Mouse (Mus musculus): Measurements from ENCODE around the gene Nod2. TPM values are rescaled to one million over a fixed set of nuclear protein-coding genes. Genes with fewer than 3 reads are reported as not detected.

Gene Nod2
- polyA plus RNA-seq, 1 experiment from 2014 or later: 0.19 TPM

- Histone ChIP-seq H3K36me3 (ENCODE audit: control insufficient read depth, insufficient read depth, low read length) (no peaks in the 10 kb centered on the region), H3K4me2 (ENCODE audit: low read depth, low read length) (no peak overlapping the region), H3K4me3 (ENCODE audit: low read depth, low read length) (no peak overlapping the region), H3K27me3 (replicated peaks; ENCODE audit: control insufficient read depth, insufficient read depth, low read length) (no peaks in the 10 kb centered on the region), H3K4me1 (ENCODE audit: control insufficient read depth, insufficient read depth, low read length) (no peaks in the 10 kb centered on the region; the same call in 1 of the 2 replicates), H3K9ac (ENCODE audit: low read depth, low read length) (no peak overlapping the region), H3K27ac (replicated peaks; ENCODE audit: low read depth, low read length) (no peak overlapping the region), H3K9me3 (ENCODE audit: control insufficient read depth, low read length) (no peaks in the 10 kb centered on the region)
- no peak for DNase-seq (ENCODE audit: low spot score)
- no peak for ATAC-seq (ENCODE audit: low read depth)
- WGBS: 72% methylated on average over 6 of the region's 6 CpGs
Measured at GRCm38 (mm10) chr8:88662401-88662821, 15.3 kb downstream of the Nod2 start.

DNA sequence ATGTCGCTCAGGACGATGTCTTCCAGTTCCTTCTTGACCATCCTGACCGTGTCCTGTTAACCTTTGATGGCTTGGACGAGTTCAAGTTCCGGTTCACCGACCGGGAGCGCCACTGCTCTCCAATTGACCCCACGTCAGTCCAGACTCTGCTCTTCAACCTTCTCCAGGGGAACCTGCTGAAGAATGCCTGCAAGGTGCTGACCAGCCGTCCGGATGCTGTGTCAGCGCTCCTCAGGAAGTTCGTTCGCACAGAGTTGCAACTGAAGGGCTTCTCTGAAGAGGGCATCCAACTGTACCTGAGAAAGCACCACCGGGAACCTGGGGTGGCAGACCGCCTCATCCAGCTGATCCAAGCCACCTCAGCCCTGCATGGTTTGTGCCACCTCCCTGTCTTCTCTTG, 17.0 kb downstream of the Nod2 start:
- Histone ChIP-seq H3K4me3 (ENCODE audit: low read depth, low read length) (no peak overlapping the region), H3K9ac (ENCODE audit: low read depth, low read length) (no peak overlapping the region), H3K9me3 (ENCODE audit: control insufficient read depth, low read length) (no peaks in the 10 kb centered on the region), H3K36me3 (ENCODE audit: control insufficient read depth, insufficient read depth, low read length) (no peaks in the 10 kb centered on the region), H3K27ac (replicated peaks; ENCODE audit: low read depth, low read length) (no peak overlapping the region), H3K27me3 (replicated peaks; ENCODE audit: control insufficient read depth, insufficient read depth, low read length) (no peaks in the 10 kb centered on the region), H3K4me1 (ENCODE audit: control insufficient read depth, insufficient read depth, low read length) (no peaks in the 10 kb centered on the region; the same call in 1 of the 2 replicates), H3K4me2 (ENCODE audit: low read depth, low read length) (no peak overlapping the region)
- DNase-seq (ENCODE audit: low spot score) (no peak), ATAC-seq (ENCODE audit: low read depth) (no peak)
- WGBS: 87% methylated on average over 16 of the region's 16 CpGs

- no peaks in the 10 kb centered on the region for H3K36me3 ChIP-seq (ENCODE audit: control insufficient read depth, insufficient read depth, low read length)
- H3K27ac ChIP-seq (replicated peaks; ENCODE audit: low read depth, low read length): no peak overlapping the region
- no peaks in the 10 kb centered on the region for H3K27me3 ChIP-seq (replicated peaks; ENCODE audit: control insufficient read depth, insufficient read depth, low read length)
- DNase-seq (ENCODE audit: low spot score) (no peak), ATAC-seq (ENCODE audit: low read depth) (no peak)
- H3K4me1 ChIP-seq (ENCODE audit: control insufficient read depth, insufficient read depth, low read length): no peaks in the 10 kb centered on the region; the same call in 1 of the 2 replicates
- H3K4me2 ChIP-seq (ENCODE audit: low read depth, low read length): no peak overlapping the region
- H3K4me3 ChIP-seq (ENCODE audit: low read depth, low read length): no peak overlapping the region
- WGBS: 81% methylated on average over 19 of the region's 19 CpGs
- no peaks in the 10 kb centered on the region for H3K9me3 ChIP-seq (ENCODE audit: control insufficient read depth, low read length)
- no peak overlapping the region for H3K9ac ChIP-seq (ENCODE audit: low read depth, low read length)
Measured at GRCm38 (mm10) chr8:88664947-88665346, 17.8 kb downstream of the Nod2 start.

DNA sequence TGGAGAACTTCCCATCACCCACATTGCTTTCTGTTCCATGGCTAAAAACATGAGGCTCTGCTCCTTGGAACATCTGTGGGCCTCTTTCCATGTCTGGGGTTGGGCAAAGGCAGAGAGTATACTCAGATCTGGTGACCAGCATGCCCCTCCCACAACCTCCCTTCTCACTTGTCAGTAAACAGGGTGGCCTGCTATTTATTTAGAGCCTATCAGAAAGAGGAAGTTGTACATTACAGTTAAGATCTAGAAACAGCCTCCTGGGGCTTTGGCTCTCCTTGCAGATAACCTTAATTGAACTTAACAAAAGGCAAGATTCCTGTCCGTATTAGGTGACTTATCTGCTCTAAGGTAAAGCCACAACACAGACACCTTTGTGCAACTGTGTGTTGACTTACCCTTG, 19.3 kb downstream of the Nod2 start:
- Histone ChIP-seq H3K4me1 (ENCODE audit: control insufficient read depth, insufficient read depth, low read length) (peaks cover 2% of the 10 kb centered on the region; the same call in 1 of the 2 replicates), H3K27ac (replicated peaks; ENCODE audit: low read depth, low read length) (no peak overlapping the region), H3K36me3 (ENCODE audit: control insufficient read depth, insufficient read depth, low read length) (no peaks in the 10 kb centered on the region), H3K9ac (ENCODE audit: low read depth, low read length) (no peak overlapping the region), H3K4me3 (ENCODE audit: low read depth, low read length) (no peak overlapping the region), H3K4me2 (ENCODE audit: low read depth, low read length) (no peak overlapping the region), H3K27me3 (replicated peaks; ENCODE audit: control insufficient read depth, insufficient read depth, low read length) (no peaks in the 10 kb centered on the region), H3K9me3 (ENCODE audit: control insufficient read depth, low read length) (no peaks in the 10 kb centered on the region)
- DNase-seq (ENCODE audit: low spot score): no peak
- no peak for ATAC-seq (ENCODE audit: low read depth)
- 43% methylated on average over 1 of the region's 1 CpGs for WGBS

GRCm38 (mm10) chr8:88668400-88669086, 21.4 kb downstream of the Nod2 start:
- H3K36me3 ChIP-seq (ENCODE audit: control insufficient read depth, insufficient read depth, low read length): no peaks in the 10 kb centered on the region
- ATAC-seq (ENCODE audit: low read depth) (peak; percentile 74), DNase-seq (ENCODE audit: low spot score) (peak; percentile 68)
- H3K4me2 ChIP-seq (ENCODE audit: low read depth, low read length): no peak overlapping the region
- H3K9me3 ChIP-seq (ENCODE audit: control insufficient read depth, low read length): no peaks in the 10 kb centered on the region
- H3K4me1 ChIP-seq (ENCODE audit: control insufficient read depth, insufficient read depth, low read length): peaks cover 2% of the 10 kb centered on the region; the same call in 1 of the 2 replicates
- 55% methylated on average over 14 of the region's 14 CpGs for WGBS
- H3K4me3 ChIP-seq (ENCODE audit: low read depth, low read length): no peak overlapping the region
- H3K9ac ChIP-seq (ENCODE audit: low read depth, low read length): no peak overlapping the region
- no peaks in the 10 kb centered on the region for H3K27me3 ChIP-seq (replicated peaks; ENCODE audit: control insufficient read depth, insufficient read depth, low read length)
- H3K27ac ChIP-seq (replicated peaks; ENCODE audit: low read depth, low read length): no peak overlapping the region

GRCm38 (mm10) chr8:88670782-88671181, 23.7 kb downstream of the Nod2 start:
- no peak overlapping the region for H3K27ac ChIP-seq (replicated peaks; ENCODE audit: low read depth, low read length)
- H3K9ac ChIP-seq (ENCODE audit: low read depth, low read length): no peak overlapping the region
- no peaks in the 10 kb centered on the region for H3K36me3 ChIP-seq (ENCODE audit: control insufficient read depth, insufficient read depth, low read length)
- no peak overlapping the region for H3K4me3 ChIP-seq (ENCODE audit: low read depth, low read length)
- peaks cover 2% of the 10 kb centered on the region; the same call in 1 of the 2 replicates for H3K4me1 ChIP-seq (ENCODE audit: control insufficient read depth, insufficient read depth, low read length)
- 0 out of 2 replicates have a peak, but pooled peaks have one; percentile 31 for ATAC-seq (ENCODE audit: low read depth)
- 70% methylated on average over 6 of the region's 6 CpGs for WGBS
- peak; percentile 33 for DNase-seq (ENCODE audit: low spot score)
- H3K9me3 ChIP-seq (ENCODE audit: control insufficient read depth, low read length): no peaks in the 10 kb centered on the region
- no peaks in the 10 kb centered on the region for H3K27me3 ChIP-seq (replicated peaks; ENCODE audit: control insufficient read depth, insufficient read depth, low read length)
- H3K4me2 ChIP-seq (ENCODE audit: low read depth, low read length): no peak overlapping the region

GRCm38 (mm10) chr8:88671575-88671974, 24.5 kb downstream of the Nod2 start:
- Histone ChIP-seq H3K4me3 (ENCODE audit: low read depth, low read length) (no peak overlapping the region), H3K4me1 (ENCODE audit: control insufficient read depth, insufficient read depth, low read length) (peaks cover 2% of the 10 kb centered on the region; the same call in 1 of the 2 replicates), H3K9me3 (ENCODE audit: control insufficient read depth, low read length) (no peaks in the 10 kb centered on the region), H3K4me2 (ENCODE audit: low read depth, low read length) (no peak overlapping the region), H3K9ac (ENCODE audit: low read depth, low read length) (no peak overlapping the region), H3K36me3 (ENCODE audit: control insufficient read depth, insufficient read depth, low read length) (no peaks in the 10 kb centered on the region), H3K27me3 (replicated peaks; ENCODE audit: control insufficient read depth, insufficient read depth, low read length) (no peaks in the 10 kb centered on the region), H3K27ac (replicated peaks; ENCODE audit: low read depth, low read length) (no peak overlapping the region)
- no peak for ATAC-seq (ENCODE audit: low read depth)
- WGBS: 59% methylated on average over 10 of the region's 10 CpGs
- no peak for DNase-seq (ENCODE audit: low spot score)

DNA sequence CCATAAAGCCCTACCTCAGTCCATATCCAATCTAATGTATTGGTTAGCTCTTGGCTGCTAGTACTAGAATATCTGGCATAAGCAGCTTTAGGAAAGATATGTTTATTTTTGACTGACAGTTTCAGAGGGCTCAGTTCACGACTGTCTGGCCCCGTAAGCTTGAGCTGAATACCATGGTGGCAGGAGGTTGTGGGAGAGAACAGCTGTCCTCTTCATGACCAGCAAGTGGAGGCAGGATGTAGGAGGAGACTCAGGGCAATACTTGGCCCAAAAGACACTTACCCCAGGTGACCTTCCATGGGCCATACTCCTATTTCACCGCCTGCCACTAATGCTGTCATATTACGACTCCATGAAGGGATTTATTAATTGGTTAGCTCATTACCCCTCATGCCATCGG, 26.7 kb downstream of the Nod2 start:
- Histone ChIP-seq H3K9me3 (ENCODE audit: control insufficient read depth, low read length) (no peaks in the 10 kb centered on the region), H3K9ac (ENCODE audit: low read depth, low read length) (no peak overlapping the region), H3K4me3 (ENCODE audit: low read depth, low read length) (no peak overlapping the region), H3K36me3 (ENCODE audit: control insufficient read depth, insufficient read depth, low read length) (no peaks in the 10 kb centered on the region), H3K4me1 (ENCODE audit: control insufficient read depth, insufficient read depth, low read length) (peaks cover 6% of the 10 kb centered on the region; the same call in 1 of the 2 replicates), H3K27me3 (replicated peaks; ENCODE audit: control insufficient read depth, insufficient read depth, low read length) (no peaks in the 10 kb centered on the region), H3K27ac (replicated peaks; ENCODE audit: low read depth, low read length) (no peak overlapping the region), H3K4me2 (ENCODE audit: low read depth, low read length) (no peak overlapping the region)
- WGBS: 77% methylated on average over 5 of the region's 5 CpGs
- ATAC-seq (ENCODE audit: low read depth): no peak
- DNase-seq (ENCODE audit: low spot score): no peak
